Mouse (Mus musculus) stomach, embryonic 16.5 days (tissue): ENCODE results near the gene Hmga1. TPM values are rescaled to one million over a fixed set of nuclear protein-coding genes. Genes with fewer than 3 reads are reported as not detected.

Source experiments
- ATAC-seq: fragments of 200-750 bp; cut with Nextera tagmentation; 2 replicates; pipeline ENCODE4 v1.8.0; 2017; ENCODE audit warnings: moderate number of reproducible peaks, moderate TSS enrichment; ENCODE audit not compliant: insufficient read depth, low FRiP score
- H3K27ac ChIP-seq: fragments of 300-500 bp; sonication (generic); 2 replicates; pipeline ENCODE4 v1.5.1; 2014; ENCODE audit warnings: low read length
- H3K27me3 ChIP-seq: fragments of 300-500 bp; sonication (generic); 2 replicates; pipeline ENCODE4 v1.6.1; 2014; ENCODE audit warnings: low read length, control low read depth, mixed read lengths; ENCODE audit not compliant: control insufficient read depth, insufficient read depth
- H3K36me3 ChIP-seq: fragments of 300-500 bp; sonication (generic); 2 replicates; pipeline ENCODE4 v1.6.1; 2014; ENCODE audit warnings: low read length; ENCODE audit not compliant: control insufficient read depth, insufficient read depth
- H3K4me1 ChIP-seq: fragments of 300-500 bp; sonication (generic); 2 replicates; pipeline ENCODE4 v1.6.1; 2014; ENCODE audit warnings: low read length, control low read depth, mixed read lengths; ENCODE audit not compliant: control insufficient read depth, insufficient read depth
- H3K4me2 ChIP-seq: fragments of 300-500 bp; sonication (generic); 2 replicates; pipeline ENCODE4 v1.6.1; 2014; ENCODE audit warnings: low read depth, low read length, mixed read lengths
- H3K4me3 ChIP-seq: fragments of 300-500 bp; sonication (generic); replicated peaks from 2 replicates; pipeline ENCODE4 v1.5.1; 2014; ENCODE audit warnings: mild to moderate bottlenecking, low read length
- H3K9ac ChIP-seq: fragments of 300-500 bp; sonication (generic); 2 replicates; pipeline ENCODE4 v1.6.1; 2014; ENCODE audit warnings: low read length
- H3K9me3 ChIP-seq: fragments of 300-500 bp; sonication (generic); replicated peaks from 2 replicates; pipeline ENCODE4 v1.6.1; 2016; ENCODE audit warnings: low read length, control low read depth; ENCODE audit not compliant: control insufficient read depth
- WGBS: fragments of 180-500 bp; shearing (Covaris S2); extraction: QIAGEN DNeasy Blood & Tissue Kit; methylation state at CpG from one replicate; pipeline ENCODE4 v1.1.7; 2014; 5-methylcytosine and 5-hydroxymethylcytosine counted together
- polyA plus RNA-seq: library from polyadenylated mRNA; unstranded; fragments of >200 nt; fragmentation: Nextera tagmentation; extraction: Ambion mirVana; gene quantifications from 2 replicates; pipeline ENCODE4 v1.2.1, GENCODE M21; 2015

The Hmga1 gene
- polyA plus RNA-seq, 1 experiment from 2014 or later: 163 TPM

DNA sequence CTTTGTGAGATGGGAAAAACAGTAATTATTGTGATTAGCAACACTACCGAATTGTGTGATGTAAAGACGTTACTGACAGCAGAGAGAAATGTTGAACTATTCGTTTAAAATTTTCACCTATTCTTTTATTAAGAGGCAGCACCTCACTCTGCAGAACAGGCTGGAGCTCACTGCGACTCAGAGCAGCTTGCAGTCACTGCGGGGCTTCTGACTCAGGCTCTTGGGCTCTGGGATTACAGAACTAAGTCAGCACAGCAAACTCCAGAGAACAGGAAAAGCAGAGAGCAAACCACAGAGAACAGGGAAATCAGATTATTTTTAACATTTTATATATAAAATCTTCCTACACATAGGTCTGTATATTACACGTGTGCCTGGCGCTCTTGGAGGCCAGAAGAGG lies 53.3 kb downstream of the Hmga1 start:
- no peak overlapping the region for H3K4me2 ChIP-seq
- no peak overlapping the region for H3K9ac ChIP-seq
- H3K36me3 ChIP-seq: no peaks in the 10 kb centered on the region
- no peak overlapping the region for H3K27ac ChIP-seq
- no peaks in the 10 kb centered on the region for H3K9me3 ChIP-seq
- no peak for ATAC-seq
- no peak overlapping the region for H3K4me3 ChIP-seq
- H3K4me1 ChIP-seq: 0 out of 2 replicates have a peak, but pooled peaks cover 8% of the 10 kb centered on the region
- WGBS: 87% methylated on average over 7 of the region's 7 CpGs
- H3K27me3 ChIP-seq: no peaks in the 10 kb centered on the region

DNA sequence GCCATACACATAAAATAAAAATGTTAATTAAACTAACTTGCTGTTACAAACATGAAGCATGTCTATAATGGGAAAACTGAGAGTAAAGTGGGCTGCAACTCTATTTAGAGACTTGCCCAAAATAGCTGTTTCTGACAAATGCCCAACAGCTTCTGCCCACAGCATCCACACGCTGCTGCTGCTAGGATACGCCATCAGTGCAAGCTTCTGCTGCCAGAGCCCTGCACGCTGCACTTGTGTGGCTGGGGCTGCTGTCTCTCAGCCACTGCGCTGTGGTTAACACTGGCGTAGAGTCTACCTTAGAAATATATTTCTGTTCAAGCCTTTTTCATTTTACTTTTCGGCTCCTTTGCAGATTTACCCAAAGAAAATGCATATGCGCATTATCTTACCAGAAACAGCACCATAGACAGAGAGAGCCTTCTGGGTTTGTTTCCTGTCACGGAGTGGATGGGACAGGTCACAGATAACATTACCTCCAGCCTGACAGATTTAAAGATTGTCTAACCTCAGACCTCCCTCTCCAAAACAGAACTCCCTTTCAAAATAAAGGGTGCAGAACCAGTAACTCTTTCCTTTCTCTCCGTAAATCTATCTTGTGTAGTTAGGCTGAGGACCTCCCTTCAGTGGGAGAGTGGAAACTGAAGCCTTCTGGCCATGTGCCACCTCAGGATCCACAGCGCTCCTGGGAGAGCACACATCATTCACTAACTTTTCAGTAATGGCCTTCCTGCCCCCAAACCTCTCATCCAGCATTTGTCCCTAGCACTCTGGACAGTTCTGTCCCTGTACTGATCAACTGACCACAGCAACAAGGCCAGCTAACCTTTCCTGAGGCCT lies 54.6 kb downstream of the Hmga1 start:
- 68% methylated on average over 10 of the region's 10 CpGs for WGBS
- no peak overlapping the region for H3K4me3 ChIP-seq
- no peaks in the 10 kb centered on the region for H3K36me3 ChIP-seq
- no peaks in the 10 kb centered on the region for H3K27me3 ChIP-seq
- H3K27ac ChIP-seq: no peak overlapping the region
- no peak for ATAC-seq
- no peaks in the 10 kb centered on the region for H3K9me3 ChIP-seq
- 0 out of 2 replicates have a peak, but pooled peaks cover 8% of the 10 kb centered on the region for H3K4me1 ChIP-seq
- H3K9ac ChIP-seq: no peak overlapping the region
- no peak overlapping the region for H3K4me2 ChIP-seq

DNA sequence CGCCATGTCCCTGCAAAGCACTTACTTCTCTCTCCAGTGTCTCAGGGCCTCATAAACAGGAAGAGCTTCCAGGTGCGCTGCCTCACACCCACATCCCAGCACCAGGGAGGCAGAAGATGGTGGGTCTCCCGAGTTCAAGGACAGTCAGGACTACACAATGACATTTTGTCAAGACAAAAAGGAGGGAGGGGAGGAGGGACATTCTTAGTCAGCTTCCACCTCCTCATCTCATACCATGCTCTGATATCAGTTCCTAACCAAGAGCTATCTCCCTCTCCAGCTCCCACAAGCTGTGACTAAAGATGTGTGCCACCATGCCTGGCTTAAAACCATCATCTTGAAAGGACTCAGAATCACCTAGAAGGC lies 55.2 kb downstream of the Hmga1 start:
- Histone ChIP-seq H3K9me3 (no peaks in the 10 kb centered on the region), H3K4me1 (0 out of 2 replicates have a peak, but pooled peaks cover 8% of the 10 kb centered on the region), H3K27me3 (no peaks in the 10 kb centered on the region), H3K27ac (no peak overlapping the region), H3K4me3 (no peak overlapping the region), H3K36me3 (no peaks in the 10 kb centered on the region), H3K9ac (no peak overlapping the region), H3K4me2 (no peak overlapping the region)
- WGBS: 53% methylated on average over 3 of the region's 3 CpGs
- ATAC-seq: no peak

DNA sequence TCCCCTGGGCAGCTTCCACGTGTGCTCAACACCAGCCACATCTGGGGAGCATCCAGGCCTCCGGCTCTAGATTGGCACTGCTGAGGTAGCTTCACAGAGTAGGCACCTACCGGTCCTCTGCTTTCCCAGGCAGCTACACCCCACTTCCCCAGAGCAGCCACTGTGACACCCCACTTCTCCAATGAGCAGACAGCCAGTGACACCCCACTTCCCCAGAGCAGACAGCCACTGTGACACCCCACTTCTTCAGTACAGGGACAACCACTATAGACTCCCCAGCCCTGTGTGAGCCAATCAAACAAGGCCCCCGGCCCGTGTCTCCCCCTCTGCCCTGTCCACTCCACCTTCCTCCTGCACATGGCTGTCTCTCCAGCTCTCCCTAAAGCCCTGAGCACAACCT lies 55.7 kb downstream of the Hmga1 start:
- no peak overlapping the region for H3K4me2 ChIP-seq
- H3K9ac ChIP-seq: no peak overlapping the region
- ATAC-seq: no peak
- H3K9me3 ChIP-seq: no peaks in the 10 kb centered on the region
- no peak overlapping the region for H3K27ac ChIP-seq
- no peaks in the 10 kb centered on the region for H3K36me3 ChIP-seq
- no peaks in the 10 kb centered on the region for H3K27me3 ChIP-seq
- WGBS: 81% methylated on average over 5 of the region's 5 CpGs
- H3K4me3 ChIP-seq: no peak overlapping the region
- 0 out of 2 replicates have a peak, but pooled peaks cover 10% of the 10 kb centered on the region for H3K4me1 ChIP-seq

DNA sequence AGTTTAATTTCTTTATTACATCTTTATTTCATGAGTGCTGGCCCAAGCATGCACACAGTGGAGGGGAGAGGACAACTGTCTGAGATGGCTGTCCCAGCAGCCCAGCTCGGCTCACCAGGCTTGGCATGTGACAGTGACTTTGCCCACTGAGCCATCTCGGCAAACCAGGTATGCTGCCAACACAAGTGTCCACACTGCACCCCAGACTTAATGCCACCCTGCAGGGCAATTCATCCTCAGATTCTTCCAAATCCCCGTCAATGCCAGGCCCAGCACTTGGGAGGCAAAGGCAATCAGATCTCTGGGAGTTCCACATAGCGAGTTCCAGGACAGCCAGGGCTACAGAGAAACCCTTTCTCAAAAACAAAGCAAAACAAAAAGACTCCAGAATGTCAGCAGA lies 56.7 kb downstream of the Hmga1 start:
- no peaks in the 10 kb centered on the region for H3K27me3 ChIP-seq
- H3K9me3 ChIP-seq: peaks cover 5% of the 10 kb centered on the region; the same call in 1 of the 2 replicates
- no peak overlapping the region for H3K4me3 ChIP-seq
- H3K27ac ChIP-seq: no peak overlapping the region
- H3K36me3 ChIP-seq: 0 out of 2 replicates have a peak, but pooled peaks cover 3% of the 10 kb centered on the region
- no peak overlapping the region for H3K4me2 ChIP-seq
- H3K4me1 ChIP-seq: 0 out of 2 replicates have a peak, but pooled peaks cover 10% of the 10 kb centered on the region
- no peak overlapping the region for H3K9ac ChIP-seq
- ATAC-seq: no peak
- 82% methylated on average over 4 of the region's 4 CpGs for WGBS

Other genes starting within 250 kb of the Hmga1 start
- gene Grm4, start 35.1 kb upstream of the Hmga1 start, polyA plus RNA-seq: 0.19 and 0.50 TPM in 2 replicates
- 24.3 and 29.0 TPM in 2 replicates for gene AI413582, start 9.3 kb downstream of the Hmga1 start, polyA plus RNA-seq
- 63.1 and 63.4 TPM in 2 replicates for gene Nudt3, start 67.0 kb downstream of the Hmga1 start, polyA plus RNA-seq
- gene RPS10-NUDT3, start 78.7 kb downstream of the Hmga1 start, polyA plus RNA-seq: not detected in 2 replicates
- gene Rps10, start 80.2 kb downstream of the Hmga1 start, polyA plus RNA-seq: 734 and 881 TPM in 2 replicates
- gene Pacsin1, start 99.0 kb downstream of the Hmga1 start, polyA plus RNA-seq: 1.2 and 1.6 TPM in 2 replicates
- gene Spdef, start 172.5 kb downstream of the Hmga1 start, polyA plus RNA-seq: 22.5 and 28.4 TPM in 2 replicates